Mouse (Mus musculus): ENCODE data around the gene Slc25a33.
A peak's percentile ranks its signal among the peaks of the same experiment; 100 is the strongest.

Gene Slc25a33

GRCm38 (mm10) chr4:149696189-149696971 lies 77.7 kb downstream of the Slc25a33 start:
- peak; percentile 53 for DNase-seq (ENCODE audit: low read depth)
